Mouse (Mus musculus) erythroblast, embryonic 14.5 days (primary cell): ENCODE results near the gene Dnah5.

Source experiments
- GATA1 ChIP-seq: IDR thresholded peaks from 2 replicates; pipeline ENCODE4 v1.6.1; 2012; ENCODE audit warnings: low read length, inconsistent platforms, mixed read lengths
- TAL1 ChIP-seq: IDR thresholded peaks from 3 replicates; pipeline ENCODE4 v1.6.1; 2012; ENCODE audit warnings: low read length, inconsistent platforms, mixed read lengths

- TF ChIP-seq GATA1 (no peak), TAL1 (no peak)
Measured at GRCm38 (mm10) chr15:28515176-28515575, 311.6 kb downstream of the Dnah5 start.
